Mouse (Mus musculus) ES-Bruce4 (cell line): ENCODE data around the gene Atp11a.

ENCODE experiments used
- CTCF ChIP-seq: IDR thresholded peaks from one replicate; pipeline ENCODE4 v1.8.1; 2011; ENCODE audit warnings: low read depth, low read length
- POLR2A ChIP-seq: IDR thresholded peaks from one replicate; pipeline ENCODE4 v1.8.1; 2011; ENCODE audit warnings: low read length; ENCODE audit not compliant: insufficient read depth

DNA sequence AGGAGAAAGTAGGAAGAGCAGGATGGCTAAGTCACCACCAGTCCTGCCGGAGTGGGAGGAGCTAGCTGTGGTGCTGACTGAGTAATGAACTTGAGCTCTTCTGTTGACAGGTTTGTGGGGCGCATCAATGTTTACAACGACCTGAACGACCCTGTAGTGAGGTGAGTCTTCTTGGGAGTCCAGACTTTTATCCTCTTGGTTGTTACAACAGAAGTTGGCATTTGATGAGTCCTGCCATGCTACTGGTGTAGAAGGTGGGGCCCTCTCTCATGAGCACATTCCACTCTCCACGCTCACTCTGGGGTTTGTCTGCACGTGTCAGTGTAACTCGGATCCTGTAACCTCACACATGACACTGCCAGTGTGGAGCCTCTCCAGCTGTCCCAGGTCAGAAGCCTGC is 66.1 kb downstream of the Atp11a start:
- TF ChIP-seq POLR2A (no peak), CTCF (no peak)
